Mouse (Mus musculus): ENCODE results near the gene Cd52.

The Cd52 gene

GRCm38 (mm10) chr4:134089029-134089428 is 5.9 kb downstream of the Cd52 start:
- DNase-seq: no peak

- peak; percentile 62 to 64 for DNase-seq
Observed at GRCm38 (mm10) chr4:134087412-134087811, 7.5 kb downstream of the Cd52 start.

- DNase-seq: no peak
Observed at GRCm38 (mm10) chr4:134084999-134085398, 9.9 kb downstream of the Cd52 start.

- DNase-seq: no peak
Observed at GRCm38 (mm10) chr4:134082460-134082859, 12.4 kb downstream of the Cd52 start.

GRCm38 (mm10) chr4:134081730-134082386 is 13.0 kb downstream of the Cd52 start:
- peak; percentile 52 to 59 for DNase-seq

- no peak for DNase-seq
Observed at GRCm38 (mm10) chr4:134080674-134081073, 14.2 kb downstream of the Cd52 start.

GRCm38 (mm10) chr4:134078694-134079093 is 16.2 kb downstream of the Cd52 start:
- peak; percentile 30 to 39 for DNase-seq

- DNase-seq: no peak
Observed at GRCm38 (mm10) chr4:134068793-134069580, 25.9 kb downstream of the Cd52 start.

- no peak for DNase-seq
Observed at GRCm38 (mm10) chr4:134067833-134068544, 26.9 kb downstream of the Cd52 start.

- no peak for DNase-seq
Observed at GRCm38 (mm10) chr4:134067383-134067782, 27.5 kb downstream of the Cd52 start.

- DNase-seq: no peak
Observed at GRCm38 (mm10) chr4:134065431-134066004, 29.4 kb downstream of the Cd52 start.

GRCm38 (mm10) chr4:134062561-134062960 is 32.3 kb downstream of the Cd52 start:
- DNase-seq: no peak

GRCm38 (mm10) chr4:134061944-134062446 is 32.9 kb downstream of the Cd52 start:
- DNase-seq: no peak

GRCm38 (mm10) chr4:134061166-134061830 is 33.6 kb downstream of the Cd52 start:
- DNase-seq: no peak

- DNase-seq: no peak
Observed at GRCm38 (mm10) chr4:134060135-134060865, 34.6 kb downstream of the Cd52 start, which contains the start of gene Crybg2. Gene Crybg2 (plus strand): TSS chr4:134060815.

- no peak for DNase-seq
Observed at GRCm38 (mm10) chr4:134058908-134059307, 36.0 kb downstream of the Cd52 start.

GRCm38 (mm10) chr4:134058166-134058715 is 36.6 kb downstream of the Cd52 start:
- DNase-seq: no peak

GRCm38 (mm10) chr4:134053538-134053937 is 41.3 kb downstream of the Cd52 start, which contains the start of gene Zfp683:
Gene Zfp683 (plus strand): TSS chr4:134053838.
- DNase-seq: no peak

GRCm38 (mm10) chr4:134052560-134052959 is 42.3 kb downstream of the Cd52 start:
- peak; percentile 70 to 73 for DNase-seq

GRCm38 (mm10) chr4:134051912-134052311 is 43.0 kb downstream of the Cd52 start:
- no peak for DNase-seq

- DNase-seq: no peak
Observed at GRCm38 (mm10) chr4:134047648-134048047, 47.2 kb downstream of the Cd52 start.
